Mouse (Mus musculus): Measurements from ENCODE around the gene Nrp2. TPM values are rescaled to one million over a fixed set of nuclear protein-coding genes. Genes with fewer than 3 reads are reported as not detected.

Nrp2 gene
- total RNA-seq, 2 experiments from 2014 or later: 19.0 to 39.3 TPM

DNA sequence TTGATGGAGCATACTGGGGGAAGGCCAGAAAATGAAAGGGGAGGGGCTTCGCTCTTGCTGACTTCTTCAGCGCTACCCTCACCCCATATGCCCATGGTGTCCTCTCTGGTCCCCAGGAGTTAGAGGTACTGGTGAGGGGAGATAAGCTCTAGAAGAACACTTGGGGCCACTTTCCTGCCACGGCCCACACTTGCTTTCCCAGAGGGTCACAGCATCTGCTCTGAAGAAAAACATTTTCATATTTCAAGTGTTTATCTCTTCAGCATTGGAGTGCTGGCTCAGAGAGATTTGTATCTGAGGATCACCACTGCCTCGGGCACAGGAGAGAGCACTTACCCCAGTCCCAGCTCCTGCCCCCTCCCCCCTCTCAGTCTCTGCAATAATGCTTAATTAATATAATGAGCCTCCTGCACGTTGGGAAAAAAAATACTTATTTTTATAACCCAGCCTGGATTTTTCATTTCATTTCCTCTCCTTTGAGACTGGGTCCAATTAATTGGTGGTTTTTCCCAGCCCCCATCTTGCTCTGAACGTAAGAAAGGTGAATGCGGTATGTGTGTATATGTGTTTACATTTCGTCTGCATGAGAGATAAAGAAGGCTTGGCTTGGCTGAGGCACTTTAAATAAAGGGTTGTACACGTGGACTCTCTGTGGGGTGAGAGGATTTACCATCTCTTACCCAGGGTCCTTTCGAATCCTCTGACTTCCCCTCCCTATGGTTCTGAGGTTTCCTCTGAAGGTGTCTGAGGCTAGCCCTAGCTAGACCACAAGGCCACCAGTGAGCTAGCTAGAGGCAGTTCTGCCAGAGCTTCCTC is 70.2 kb downstream of the Nrp2 start:
- intact Hi-C loops (cut with DNase I): no loop called here
- DNase-seq (ENCODE audit: low spot score in 2 of 2): no peak

GRCm38 (mm10) chr1:62773921-62774191 is 70.8 kb downstream of the Nrp2 start:
- intact Hi-C loops (cut with DNase I): no loop called here
- DNase-seq (ENCODE audit: low spot score in 2 of 2): no peak

- intact Hi-C loops (cut with DNase I): loop anchor here (5.0 kb wide), 1 partner anchor 57 kb away; no protein-coding TSS in a partner anchor
- DNase-seq (ENCODE audit: low spot score in 2 of 2): no peak
Observed at GRCm38 (mm10) chr1:62774288-62775218, 71.5 kb downstream of the Nrp2 start.

DNA sequence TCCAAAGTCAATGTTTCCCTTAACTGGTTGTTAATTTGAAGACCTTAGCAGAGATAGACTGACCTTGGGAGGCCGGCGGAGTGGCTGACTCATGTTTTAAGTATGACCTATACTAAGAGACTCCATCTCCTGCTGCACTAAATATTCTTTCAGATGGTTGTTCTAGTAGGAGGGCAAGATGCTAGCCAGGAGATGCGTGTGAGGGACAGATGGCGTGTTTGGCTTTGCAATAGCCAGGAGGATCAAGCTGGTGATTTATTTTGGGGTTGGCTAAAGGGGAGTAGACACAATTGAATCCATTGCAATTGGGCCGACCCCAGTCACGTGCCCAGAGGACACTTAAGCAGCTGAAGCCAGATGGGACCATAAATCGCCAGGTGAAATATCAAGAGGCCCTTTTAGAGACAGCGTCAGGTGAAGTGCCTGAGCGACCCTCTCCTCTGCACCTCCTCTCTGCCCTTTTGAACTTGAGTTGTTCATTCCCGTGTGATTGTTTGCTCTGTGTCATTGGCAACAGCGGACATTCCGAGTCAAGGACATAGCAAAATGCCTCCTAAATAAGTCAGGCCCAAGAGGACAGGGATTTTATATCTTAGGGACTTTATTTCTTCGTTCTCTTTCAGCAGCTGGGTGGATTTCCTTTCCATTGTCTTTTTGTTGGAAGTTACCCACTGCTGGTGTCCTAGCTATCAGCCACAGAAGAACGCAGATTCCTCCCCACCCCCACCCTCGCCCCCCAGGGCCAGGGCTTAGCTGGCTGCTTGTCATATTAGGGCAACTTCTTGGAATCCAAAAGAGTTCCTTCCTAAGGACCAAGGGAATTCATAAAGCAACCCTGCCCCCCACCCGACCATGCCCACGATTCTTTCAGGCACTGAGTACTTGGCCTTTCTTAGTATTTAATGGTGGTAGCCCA is 74.5 kb downstream of the Nrp2 start:
- intact Hi-C loops (cut with DNase I): loop anchor here (5.0 kb wide), 1 partner anchor 60 kb away; no protein-coding TSS in a partner anchor
- no peak for DNase-seq (ENCODE audit: low spot score in 2 of 2)

GRCm38 (mm10) chr1:62778910-62779309 is 75.8 kb downstream of the Nrp2 start:
- intact Hi-C loops (cut with DNase I): loop anchor here (5.0 kb wide), 1 partner anchor 62 kb away; no protein-coding TSS in a partner anchor
- no peak for DNase-seq (ENCODE audit: low spot score in 2 of 2)

GRCm38 (mm10) chr1:62780068-62780761 is 77.1 kb downstream of the Nrp2 start:
- no peak for DNase-seq (ENCODE audit: low spot score in 2 of 2)

GRCm38 (mm10) chr1:62782155-62782554 is 79.1 kb downstream of the Nrp2 start:
- no peak for DNase-seq (ENCODE audit: low spot score in 2 of 2)
- intact Hi-C loops (cut with DNase I): no loop called here

More at GRCm38 (mm10) chr1:62780068-62780761, 77.1 kb downstream of the Nrp2 start:
- intact Hi-C loops (cut with DNase I): no loop called here

DNA sequence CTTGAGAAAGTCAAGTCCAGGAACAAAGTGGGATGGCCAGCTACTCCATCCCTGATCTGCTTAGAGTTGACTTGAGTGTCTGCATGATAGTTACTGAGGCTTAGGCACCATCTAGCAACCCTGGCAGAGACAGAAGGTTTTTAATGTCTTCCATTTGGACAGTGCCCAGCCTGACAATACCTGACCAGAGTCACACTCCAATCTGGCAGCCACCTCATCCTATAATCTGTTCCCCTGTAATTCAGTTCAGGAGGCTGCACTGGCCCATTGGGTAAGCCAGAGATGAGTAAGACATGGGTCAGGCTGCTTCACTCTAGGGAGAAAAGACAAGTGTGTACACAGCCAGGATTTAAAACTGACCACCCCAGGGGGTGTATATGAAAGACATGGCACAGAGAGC is 79.5 kb downstream of the Nrp2 start:
- DNase-seq (ENCODE audit: low spot score in 2 of 2): no peak
- intact Hi-C loops (cut with DNase I): no loop called here

GRCm38 (mm10) chr1:62783354-62784083 is 80.4 kb downstream of the Nrp2 start:
- DNase-seq (ENCODE audit: low spot score in 2 of 2): no peak
- intact Hi-C loops (cut with DNase I): no loop called here

GRCm38 (mm10) chr1:62784084-62784392 is 81.0 kb downstream of the Nrp2 start:
- DNase-seq (ENCODE audit: low spot score in 2 of 2): no peak
- intact Hi-C loops (cut with DNase I): no loop called here

DNA sequence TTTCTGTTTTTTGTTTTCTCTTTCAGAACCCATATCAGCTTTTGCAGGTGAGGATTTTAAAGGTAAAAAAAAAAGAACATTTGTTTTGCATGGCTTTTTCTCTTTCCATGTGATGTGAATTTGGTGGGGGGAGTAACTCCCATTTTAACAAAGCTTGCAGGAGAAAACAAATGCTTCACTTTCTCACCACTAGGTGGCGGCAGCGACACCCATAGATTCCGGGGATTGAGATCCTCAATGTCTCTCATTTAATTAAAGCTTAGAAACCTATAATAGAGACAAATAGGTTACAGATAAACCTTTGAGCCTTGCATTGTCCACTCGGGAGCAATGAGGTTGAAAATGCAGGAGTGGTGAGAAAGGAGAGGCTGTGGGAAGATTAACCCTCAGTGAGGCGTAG is 83.2 kb downstream of the Nrp2 start:
- peak; percentile 39 to 49 for DNase-seq (ENCODE audit: low spot score in 2 of 2)
- intact Hi-C loops (cut with DNase I): loop anchor here (2.0 to 5.0 kb wide), 2 partner anchors 141 to 179 kb away; no protein-coding TSS in a partner anchor

DNA sequence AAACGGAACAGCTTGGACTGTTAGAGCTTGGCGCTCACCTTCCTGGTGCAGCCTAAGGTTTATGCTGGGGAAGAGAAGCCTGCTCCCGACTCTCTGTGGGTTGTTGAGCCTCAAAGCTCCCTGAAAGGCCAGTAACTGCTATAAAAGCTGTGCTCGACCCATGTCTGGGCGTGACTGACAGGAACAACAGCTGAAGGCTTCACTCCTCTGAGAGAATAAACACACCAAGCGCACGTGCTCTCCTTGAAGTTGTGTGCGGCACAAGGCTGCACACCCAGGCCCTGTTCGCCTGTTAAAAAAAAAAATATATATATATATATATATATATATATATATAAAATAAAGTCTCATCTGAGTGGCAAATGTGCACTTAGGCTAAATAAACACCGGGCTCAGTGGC is 84.5 kb downstream of the Nrp2 start:
- DNase-seq (ENCODE audit: low spot score in 2 of 2): no peak
- intact Hi-C loops (cut with DNase I): loop anchor here (2.0 to 5.0 kb wide), 2 partner anchors 140 to 177 kb away; no protein-coding TSS in a partner anchor

GRCm38 (mm10) chr1:62794223-62794895 is 91.3 kb downstream of the Nrp2 start:
- DNase-seq (ENCODE audit: low spot score in 2 of 2): peak; percentile 66 to 72
- intact Hi-C loops (cut with DNase I): no loop called here

GRCm38 (mm10) chr1:62794896-62795255 is 91.8 kb downstream of the Nrp2 start:
- intact Hi-C loops (cut with DNase I): no loop called here
- DNase-seq (ENCODE audit: low spot score in 2 of 2): no peak

DNA sequence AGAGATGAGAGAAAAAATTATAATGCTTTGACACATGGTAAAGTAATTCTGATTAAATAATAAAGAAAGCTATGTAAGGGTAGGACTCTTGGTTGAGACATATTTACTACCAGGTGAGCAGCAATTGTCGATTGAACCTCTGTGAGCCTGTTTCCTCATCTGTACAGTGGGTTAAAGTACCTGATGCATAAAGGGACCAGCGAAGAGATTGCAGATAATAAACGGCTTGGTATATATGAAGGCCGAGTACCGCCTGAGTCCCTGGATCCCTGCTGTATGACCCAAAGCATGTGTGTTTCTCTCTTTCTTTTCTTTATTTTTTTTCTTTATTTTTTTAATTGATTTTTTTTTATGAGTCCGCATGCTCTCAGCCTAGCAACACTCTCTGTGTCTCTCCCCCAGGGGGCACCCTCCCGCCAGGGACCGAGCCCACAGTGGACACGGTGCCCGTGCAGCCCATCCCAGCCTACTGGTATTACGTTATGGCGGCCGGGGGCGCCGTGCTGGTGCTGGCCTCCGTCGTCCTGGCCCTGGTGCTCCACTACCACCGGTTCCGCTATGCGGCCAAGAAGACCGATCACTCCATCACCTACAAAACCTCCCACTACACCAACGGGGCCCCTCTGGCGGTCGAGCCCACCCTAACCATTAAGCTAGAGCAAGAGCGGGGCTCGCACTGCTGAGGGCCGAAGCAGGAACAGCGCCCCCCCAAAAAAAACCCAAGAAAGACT is 92.4 kb downstream of the Nrp2 start:
- intact Hi-C loops (cut with DNase I): no loop called here
- peak; percentile 39 for DNase-seq (ENCODE audit: low spot score in 2 of 2)

DNA sequence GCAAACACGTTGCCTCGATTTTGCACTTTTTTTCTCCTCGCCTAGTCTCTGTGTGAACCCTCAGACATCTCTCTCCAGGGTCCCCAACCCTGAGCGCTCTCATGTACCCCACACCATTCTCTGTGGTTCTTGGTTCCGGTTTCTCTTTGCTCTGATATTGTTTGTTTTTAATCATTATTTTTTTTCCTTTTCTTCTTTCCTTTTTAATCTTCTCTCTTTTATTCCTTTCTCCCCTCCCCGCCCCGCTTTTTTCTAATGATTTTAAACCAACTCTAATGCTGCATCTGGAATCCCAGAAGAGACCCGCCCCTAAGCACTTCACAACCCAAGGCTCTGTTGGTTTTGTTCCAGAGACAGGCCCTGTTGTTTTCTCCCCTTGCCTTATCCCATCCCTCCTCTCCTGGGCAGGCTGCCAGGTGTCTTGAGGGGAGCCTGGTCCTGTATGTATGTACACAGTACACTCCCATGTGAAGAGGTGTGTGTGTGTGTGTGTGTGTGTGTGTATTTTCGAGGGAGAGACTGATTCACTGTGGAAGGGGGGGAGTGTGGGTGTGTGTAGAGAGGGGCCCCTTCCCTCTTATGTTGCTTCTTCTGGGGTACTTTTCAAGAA is 93.1 kb downstream of the Nrp2 start:
- no peak for DNase-seq (ENCODE audit: low spot score in 2 of 2)
- intact Hi-C loops (cut with DNase I): no loop called here

- no peak for DNase-seq (ENCODE audit: low spot score in 2 of 2)
- intact Hi-C loops (cut with DNase I): no loop called here
Observed at GRCm38 (mm10) chr1:62799427-62799826, 96.3 kb downstream of the Nrp2 start.

Data from left cerebral cortex, postnatal 36 days (tissue).